Mouse (Mus musculus): ENCODE measurements at regions not wholly inside any gene's neighbourhood (a gene's known extent, or its start where the extent isn't known, plus 50 kb on each side); places are given as distances from the start of the nearest gene placed in this dataset.
"Not testable (repeated sequence)": the region's sequence is repeated elsewhere in the genome, so short reads cannot be mapped to it uniquely, and the experiment has no call there.

DNA sequence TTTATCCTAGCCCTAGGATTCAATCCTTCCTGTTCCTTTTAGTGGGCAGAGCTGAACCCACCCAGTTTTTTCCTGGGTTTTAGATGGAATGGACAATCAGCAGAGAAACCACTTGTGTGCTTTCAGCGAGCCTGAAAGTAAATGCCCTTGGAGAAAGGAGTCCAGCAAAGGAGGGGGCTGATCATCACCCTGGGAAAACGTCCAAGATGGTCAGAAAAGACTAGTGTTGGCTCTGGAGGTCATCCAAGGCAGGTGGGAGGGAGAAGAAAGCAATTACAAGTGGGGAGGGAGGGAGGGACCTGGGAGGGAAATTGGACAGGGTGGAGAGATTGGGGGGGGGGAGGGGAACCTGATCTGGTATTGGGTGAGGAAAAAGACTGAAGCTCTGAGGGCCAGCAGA, 55.6 kb upstream of the Zfp366 start:
- in situ Hi-C loops (cut with MboI), result no loop called here

DNA sequence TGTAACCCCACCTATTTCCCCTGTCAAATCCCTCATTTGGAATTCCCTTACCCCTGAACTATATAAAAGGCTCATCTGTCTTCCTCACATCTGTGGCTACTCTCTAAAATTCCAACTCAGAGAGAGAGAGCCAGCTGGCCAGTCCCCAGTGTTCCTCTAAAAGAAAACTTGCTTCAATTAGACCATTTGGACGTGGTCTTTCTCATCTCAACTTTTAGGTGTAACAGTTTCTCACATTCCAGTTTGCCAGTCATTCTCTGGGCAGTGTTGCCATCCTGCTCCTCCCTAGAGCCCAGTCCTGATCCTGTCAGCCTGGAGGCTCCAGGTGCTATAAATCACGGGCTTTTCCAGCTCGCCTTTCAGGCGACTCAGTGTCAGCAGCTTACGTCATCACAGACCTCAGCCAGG, 56.3 kb upstream of the Zfp366 start:
- in situ Hi-C loops (cut with MboI), result no loop called here

DNA sequence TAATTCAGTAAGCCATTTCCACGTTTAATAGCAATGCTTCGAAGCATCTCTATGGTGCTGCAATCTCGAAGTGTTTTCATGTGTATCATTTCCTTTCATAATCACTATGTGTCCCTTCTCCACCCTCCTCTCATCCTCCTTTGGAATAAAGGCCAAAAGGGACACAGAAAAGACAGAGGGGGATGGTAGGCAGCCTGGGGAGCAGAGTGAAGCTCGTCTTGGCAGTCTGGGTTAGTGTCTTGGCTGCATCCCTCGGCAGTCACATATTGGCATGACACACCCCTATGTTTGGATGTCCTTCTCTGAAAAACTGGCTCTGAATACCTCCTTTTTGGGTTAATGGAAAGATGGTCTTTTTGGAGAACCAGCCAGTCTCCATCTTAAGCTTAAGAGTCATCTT, 56.9 kb upstream of the Zfp366 start:
- in situ Hi-C loops (cut with MboI), result no loop called here

DNA sequence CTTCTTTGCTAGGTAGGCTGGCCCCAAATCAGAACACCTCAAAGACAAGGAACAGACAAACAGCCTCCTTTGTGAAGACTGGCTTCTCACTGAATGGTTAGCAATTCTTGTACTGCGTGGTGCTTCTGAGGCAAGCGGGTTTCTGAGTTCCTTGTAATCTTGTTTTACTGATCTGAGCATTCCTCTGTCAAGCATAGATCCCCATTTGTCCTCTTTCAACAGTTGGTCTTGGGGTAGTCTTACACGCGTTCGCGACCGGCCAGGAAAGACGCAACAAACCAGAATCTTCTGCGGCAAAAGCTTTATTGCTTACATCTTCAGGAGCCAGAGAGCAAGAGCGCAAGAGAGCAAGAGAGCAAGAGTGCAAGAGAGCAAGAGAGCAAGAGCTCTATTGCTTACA, 57.7 kb upstream of the Zfp366 start:
- in situ Hi-C loops (cut with MboI), result not testable (repeated sequence)

DNA sequence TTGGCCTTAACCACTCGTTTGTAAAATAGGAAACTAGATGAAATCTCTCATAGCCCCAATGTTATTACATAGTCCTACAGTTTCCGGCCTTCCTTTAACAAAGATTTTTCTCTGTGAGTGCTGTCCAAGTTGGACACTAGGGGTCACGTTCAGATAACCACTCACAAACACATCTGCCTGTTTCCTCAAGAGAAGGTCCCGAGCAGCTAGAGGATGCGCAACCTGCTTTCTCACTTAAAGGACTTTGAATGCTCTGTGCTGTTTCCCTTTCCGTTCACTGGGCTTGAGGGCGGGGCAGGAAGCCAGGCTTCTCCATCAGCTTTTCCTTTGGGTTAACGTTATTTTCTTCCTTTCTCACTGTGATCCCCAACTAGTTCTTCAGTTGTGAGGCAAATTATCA, 58.1 kb upstream of the Zfp366 start:
- in situ Hi-C loops (cut with MboI), result no loop called here

DNA sequence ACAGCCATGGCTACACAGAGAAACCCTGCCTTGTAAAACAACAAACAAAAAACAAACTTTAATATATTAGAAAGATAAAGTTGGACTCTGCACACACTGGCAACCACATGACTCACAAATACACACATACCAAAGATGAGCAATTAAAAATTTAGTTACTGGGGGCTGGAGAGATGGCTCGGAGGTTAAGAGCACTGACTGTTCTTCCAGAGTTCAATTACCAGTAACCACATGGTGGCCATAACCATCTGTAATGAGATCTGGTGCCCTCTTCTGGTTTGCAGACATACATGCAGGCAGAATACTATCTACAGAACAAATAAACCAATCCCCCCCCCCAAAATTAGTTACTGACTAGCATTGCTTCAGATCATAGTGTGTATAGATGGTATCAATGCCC, 58.7 kb upstream of the Zfp366 start:
- in situ Hi-C loops (cut with MboI), result no loop called here

DNA sequence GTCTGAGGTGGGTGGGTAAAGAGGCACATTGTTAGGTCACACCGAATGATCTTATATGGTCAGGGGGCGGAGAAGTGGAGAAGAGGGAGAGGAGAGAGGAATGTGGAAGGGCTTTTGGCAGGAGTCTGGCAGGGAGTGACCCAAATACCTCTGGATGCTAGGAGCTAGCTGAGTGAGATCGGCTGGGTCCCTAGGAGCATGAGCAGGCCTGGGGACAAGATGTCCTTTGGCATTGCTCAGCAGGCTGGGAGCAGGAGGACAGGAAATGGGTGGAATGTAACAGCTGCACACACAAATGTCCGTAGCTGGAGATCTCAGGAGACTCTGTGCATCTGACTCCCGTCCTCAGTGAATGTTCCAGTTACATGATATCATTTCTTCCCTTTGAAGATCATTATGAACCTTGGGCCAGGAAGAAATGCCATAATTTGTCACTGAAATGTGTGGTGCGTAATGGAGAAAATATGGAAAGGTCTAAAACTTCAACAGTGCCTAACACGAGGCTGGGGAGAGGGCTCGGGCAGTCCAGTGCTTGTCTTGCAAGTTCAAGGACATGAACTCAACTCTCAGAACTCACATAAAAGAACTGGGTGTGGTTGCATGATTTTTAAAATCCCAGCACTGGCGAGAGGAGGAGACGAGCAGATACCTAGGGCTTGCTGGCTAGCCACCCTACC, 59.6 kb upstream of the Zfp366 start:
- in situ Hi-C loops (cut with MboI), result no loop called here

DNA sequence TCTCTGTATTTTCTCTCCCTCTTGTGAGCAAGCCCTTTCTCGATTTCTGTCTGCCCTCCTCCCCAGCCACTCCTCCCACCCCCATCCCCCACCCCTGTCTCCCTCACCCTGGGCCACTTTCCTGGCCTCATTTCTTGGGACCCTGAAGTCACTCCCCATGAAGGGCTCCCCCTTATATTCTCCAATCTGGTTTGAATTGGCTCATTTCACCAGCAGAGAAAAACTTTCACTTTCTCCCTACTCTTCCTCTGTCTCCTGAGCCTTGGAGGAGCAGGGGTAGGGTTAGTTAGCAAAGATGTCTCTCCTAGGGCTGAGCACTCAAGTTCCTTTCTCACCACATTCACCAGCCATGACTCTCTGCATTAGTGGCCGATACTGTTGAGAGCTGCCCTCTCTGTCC, 60.5 kb upstream of the Zfp366 start:
- in situ Hi-C loops (cut with MboI), result no loop called here

DNA sequence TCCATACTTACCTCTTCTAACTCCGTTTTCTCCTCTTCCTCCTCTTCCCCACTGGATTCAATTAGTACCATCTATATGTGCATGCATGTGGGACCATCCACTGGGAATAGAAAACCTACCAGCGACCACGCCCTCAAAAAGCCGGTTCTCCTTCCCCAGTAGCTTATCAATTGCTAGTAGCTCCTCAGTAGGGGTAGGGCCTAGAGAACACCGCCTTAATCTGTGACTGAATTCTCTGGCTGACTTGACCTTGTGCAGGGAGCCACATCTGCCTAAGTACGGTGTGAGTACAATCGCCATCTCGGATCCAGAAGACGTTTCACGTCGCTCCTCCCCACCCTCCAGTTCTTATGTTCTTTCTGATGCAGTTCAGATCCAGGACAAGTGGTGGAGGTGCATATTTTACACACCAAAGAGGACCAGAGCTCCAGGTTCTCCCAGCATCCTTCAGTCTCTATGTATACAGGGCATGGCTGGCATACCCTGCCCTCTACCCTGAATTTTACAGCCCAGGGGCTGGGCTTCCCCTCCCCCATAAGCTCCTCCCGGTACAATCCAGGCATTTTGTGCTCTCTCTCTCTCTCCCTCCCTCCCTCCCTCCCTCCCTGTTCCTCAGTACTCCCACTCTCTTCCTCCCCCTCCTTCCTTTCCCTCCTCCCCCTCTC, 61.0 kb upstream of the Zfp366 start:
- in situ Hi-C loops (cut with MboI), result no loop called here

DNA sequence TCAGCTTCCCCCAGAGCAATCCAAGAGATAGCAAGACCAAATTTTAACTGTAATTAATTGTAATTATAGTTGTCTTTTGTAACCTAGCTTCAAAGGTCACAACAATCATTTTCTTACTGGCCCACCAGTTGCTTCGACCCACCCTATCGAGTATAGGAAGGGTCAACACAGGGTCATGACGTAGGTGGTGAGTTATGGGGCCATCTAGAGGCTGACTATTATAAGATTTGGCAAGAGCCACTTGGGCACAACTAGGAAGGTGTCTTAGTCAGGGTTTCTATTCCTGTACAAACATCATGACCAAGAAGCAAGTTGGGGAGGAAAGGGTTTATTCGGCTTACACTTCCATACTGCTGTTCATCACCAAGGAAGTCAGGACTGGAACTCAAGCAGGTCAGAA, 62.1 kb upstream of the Zfp366 start:
- in situ Hi-C loops (cut with MboI), result not testable (repeated sequence)

DNA sequence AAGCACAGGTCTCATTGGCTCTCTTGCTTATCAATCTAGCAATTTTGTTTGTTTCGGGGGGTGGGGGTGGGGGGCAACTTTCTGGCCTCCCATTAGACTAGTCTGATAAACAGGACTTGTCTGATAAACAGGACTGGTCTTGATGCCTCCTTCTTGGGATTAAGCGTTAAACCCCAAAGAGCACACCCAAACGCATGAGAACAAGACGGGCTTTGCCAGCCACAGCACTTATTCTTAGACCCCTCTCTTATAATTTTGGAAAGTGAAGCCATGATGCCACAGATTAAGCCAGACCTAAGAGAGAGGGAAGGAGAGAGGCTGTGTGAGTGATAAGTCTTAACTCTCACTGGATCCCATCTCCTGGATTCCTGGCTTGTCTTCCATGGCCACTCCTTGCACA, 63.5 kb upstream of the Zfp366 start:
- in situ Hi-C loops (cut with MboI), result no loop called here

DNA sequence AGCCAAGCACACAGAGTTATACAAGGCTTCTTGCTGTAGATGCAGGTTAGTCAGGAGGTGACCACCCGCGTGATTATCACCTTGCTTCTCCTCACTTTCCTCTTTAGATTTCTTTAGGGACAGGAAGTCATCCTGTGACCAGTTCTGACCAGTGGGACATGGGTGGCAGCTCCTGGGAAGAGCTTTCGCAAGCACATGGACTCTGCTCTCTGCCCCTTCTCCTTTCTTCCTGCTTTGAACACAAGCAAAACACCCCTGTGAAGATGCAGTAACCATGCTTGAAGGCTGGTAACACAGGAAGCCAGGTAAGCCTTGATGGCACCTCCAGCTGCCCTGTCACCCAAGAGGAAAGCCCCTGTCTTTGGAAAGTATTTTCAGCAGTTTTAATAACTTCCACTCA, 64.7 kb upstream of the Zfp366 start:
- in situ Hi-C loops (cut with MboI), result no loop called here

DNA sequence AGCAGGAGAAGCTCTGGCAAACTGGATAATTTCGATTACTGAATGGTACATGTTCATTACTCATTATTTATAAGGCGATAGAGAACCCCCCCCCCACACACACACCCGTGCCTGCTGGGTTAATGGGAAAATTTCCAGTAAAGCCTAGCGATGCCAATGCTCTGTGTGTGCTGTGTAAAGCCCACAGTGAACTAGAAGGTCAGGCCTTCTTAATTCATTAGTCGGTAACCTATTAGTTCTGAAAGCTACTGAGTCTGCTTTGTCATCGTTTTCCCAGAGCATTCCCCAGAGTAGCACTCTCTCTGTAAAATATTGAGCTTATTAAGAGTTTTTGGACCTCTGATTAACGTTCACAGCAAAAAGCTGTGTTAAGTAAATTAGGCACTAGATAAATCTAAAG, 65.7 kb upstream of the Zfp366 start:
- in situ Hi-C loops (cut with MboI), result no loop called here

DNA sequence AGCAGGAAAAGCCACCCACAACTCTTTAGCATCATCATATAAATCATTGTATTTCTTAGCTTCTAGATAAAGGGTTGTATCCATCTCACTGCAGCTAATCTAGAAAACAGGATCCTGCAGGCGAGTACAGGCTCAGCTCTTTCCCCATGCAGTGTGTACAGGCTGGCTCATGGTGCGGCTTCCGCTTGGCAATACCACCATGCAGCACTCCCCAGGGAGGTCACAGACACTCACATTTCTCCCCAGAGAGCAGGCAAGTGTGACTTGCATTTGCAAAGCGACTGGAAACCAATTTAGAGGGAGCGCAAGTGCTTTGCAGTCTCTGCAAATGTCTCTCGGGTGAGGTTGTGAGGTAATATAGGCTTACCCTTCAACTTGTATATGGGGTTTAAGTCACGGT, 69.1 kb upstream of the Zfp366 start:
- in situ Hi-C loops (cut with MboI), result no loop called here

DNA sequence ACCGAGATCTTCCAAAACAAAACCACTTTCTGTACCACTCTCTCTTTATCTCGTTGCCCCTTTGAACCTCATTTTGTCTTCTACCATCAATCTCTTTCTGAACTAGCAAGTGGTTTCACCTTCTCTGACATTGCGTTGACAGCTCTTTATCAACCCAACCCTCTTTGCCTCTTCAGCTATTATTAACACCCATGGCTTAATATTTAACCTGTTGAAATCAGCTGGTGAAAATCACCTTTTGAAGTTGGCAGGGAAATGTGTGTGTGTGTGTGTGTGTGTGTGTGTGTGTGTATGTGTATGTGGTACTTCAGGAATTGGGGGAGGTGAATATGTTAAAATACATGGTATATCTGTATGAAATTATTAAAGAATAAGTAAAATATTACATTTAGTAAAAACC, 70.1 kb upstream of the Zfp366 start:
- in situ Hi-C loops (cut with MboI), result no loop called here

DNA sequence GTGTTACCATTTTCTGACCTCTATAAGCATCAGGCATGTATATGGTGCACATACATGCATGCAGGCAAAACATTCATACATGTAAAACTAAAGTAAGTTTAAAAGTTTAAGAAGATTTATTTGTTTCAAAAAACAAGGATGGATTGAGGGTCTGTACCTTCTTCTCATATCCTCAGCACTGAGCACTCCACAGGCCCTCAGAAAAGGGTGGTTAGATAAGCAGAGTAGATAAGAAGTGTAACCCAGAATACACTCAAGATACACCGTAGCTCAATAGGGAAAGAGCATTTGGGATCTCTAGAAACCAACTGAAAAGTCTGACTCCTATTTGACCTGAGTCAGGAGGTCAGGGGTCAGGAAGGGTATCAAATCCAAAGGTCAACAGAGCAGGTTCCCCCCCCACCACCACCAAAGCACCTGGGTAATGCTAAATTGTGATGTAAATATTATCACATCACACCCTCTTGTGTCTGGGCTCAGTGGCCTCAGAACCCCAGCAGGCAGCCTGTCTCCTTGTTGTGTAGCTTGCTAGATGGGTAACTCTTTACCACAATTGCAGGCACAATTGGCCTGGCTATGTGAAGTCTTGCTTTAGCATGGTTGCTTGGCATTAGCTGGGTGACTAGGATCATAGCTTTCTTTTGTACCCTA, 72.8 kb upstream of the Zfp366 start:
- in situ Hi-C loops (cut with MboI), result no loop called here

DNA sequence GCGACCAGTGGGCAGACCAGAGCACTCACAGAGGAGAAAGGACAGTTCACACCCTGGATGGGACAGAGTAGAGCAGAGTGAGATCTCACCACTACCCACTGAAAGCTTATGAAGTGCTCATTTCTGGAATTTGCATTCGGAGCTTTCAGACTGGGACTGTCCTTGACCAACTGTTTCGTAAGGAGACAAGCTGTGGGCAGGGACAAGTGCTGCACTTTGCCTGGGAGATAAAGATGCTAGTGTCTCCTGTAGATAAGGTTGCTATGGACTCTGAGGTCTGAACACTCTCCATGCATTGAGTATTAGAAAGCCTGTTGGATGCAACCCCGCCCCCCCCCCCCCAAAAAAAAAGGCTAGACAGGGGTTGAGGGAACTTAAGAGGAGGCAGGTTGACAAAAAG, 76.6 kb upstream of the Zfp366 start:
- in situ Hi-C loops (cut with MboI), result no loop called here

DNA sequence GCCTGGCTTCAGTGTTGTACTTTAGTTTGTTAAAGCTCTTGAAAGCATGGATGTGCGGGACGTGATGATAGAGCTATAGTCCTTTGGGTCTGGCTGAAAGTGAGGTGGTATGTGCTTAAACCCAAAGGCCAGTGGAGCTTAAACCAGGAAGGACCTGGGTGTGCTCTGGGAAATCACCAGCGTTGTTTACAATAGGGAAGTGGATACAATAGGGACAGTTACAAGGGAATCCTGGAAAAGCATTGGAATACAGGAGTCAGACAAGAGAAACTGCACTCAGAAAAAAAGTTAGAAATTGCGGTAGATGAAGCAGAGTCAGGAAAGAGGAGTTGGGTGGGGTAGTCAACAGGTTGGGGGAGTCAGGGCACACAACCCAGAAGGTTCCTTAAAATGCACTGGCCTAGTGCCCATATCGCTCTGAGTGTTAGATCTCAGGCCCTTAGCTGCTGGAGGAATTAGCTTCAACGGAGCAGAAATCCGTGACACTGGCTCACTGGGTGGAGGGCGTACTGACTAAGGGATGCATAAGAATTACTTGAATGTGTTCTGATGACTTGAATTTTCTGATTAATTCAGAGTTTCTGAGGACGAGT, 82.4 kb upstream of the Zfp366 start:
- in situ Hi-C loops (cut with MboI), result no loop called here

DNA sequence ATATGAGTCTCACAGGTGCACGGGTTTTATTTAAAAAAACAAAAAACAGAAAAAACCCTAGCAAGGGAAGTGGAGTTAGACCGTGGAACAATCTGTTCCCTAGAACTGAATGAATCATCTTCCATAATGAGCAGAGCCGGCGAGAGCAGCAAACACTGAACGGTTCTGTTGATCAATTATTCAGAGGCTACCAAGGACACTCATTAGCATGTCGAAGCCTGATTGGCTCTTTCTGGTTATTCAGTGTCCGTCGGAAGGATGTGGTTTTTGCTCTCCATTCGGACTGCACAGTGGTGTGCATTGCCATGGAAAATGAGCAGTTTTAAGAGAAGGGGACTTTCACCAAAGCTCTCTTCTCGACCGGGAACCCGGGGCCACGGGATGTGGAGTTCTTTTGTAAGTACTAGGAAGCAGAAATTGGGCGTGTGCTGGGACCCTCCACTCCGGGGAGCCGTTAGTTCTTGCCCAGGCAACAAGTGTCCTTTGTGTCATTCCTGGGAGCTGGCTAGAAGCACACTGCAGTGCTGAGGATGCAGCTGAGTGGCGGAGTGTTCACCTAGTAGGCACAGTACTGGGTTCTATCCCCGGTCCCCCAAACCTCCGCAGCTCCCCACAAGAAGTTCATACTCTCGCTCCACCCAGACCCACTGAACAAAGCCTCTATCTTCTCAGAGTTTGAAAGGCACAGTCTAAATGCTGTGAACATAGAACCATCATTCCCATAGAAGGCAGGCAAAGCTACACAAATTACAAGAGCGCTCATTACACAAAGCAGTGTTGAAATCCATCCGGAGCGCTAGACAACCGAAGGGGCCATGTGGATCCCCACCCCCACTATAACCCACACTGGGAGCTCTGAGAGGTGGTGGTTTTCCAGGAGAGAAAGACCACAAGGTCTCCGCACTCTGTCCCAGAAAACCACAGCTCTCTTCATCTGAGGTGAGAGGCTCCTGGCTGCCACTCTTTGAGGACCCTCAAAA, 83.9 kb upstream of the Zfp366 start:
- in situ Hi-C loops (cut with MboI), result no loop called here

DNA sequence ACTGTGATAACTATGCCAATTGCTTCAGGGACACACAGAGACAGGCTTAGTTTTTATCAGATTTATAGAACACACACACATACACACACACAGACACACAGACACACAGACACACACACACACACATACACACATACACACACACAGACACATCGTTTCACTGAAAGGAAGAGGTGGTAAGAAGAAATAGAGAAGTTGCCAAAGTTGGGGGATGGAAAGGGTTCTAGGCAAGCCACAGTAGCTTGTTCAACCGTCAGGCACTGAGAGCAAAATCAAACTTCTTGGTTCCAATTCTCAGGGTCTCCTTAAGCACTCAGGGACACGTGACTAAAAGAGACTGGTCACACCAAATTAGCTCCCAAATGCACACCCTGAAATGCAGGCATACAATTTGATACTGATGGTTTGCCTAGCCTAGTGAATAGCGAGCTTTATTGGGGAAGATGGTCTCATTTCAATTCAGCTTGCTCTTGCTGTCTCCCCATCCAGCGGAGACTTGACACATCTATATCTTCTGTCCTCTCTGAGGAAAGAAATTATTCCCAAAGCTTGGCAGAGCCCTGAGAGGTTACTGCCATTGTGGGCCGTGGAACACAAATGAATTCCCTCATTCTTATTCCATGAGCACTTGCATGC, 84.7 kb upstream of the Zfp366 start:
- in situ Hi-C loops (cut with MboI), result loop anchor here (25.0 kb wide), 1 partner anchor 238 kb away; no protein-coding TSS in a partner anchor

DNA sequence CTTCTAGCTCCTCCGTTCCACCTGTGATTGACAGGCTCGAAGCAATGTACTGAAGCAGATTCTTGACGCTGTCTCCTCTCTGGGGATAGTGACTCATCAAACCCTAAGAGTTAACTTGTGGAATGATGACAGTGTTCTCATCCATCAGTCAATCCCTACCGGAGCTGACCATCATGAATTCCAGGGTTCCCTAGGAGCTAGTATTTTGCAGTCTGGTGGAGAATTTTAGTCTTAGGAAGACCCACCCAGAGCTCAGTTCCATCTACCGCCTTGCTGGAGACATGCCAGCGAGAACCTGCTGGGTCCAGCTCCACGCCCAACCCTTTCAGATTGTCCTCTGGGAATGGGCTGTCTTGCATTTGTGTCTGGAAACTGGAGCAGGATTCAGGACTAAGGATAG, 85.4 kb upstream of the Zfp366 start:
- in situ Hi-C loops (cut with MboI), result loop anchor here (25.0 kb wide), 1 partner anchor 237 kb away; no protein-coding TSS in a partner anchor

Data from mature B cell (primary cell).